Mouse (Mus musculus): ENCODE measurements around the gene Prtg.

Prtg gene

GRCm38 (mm10) chr9:72902611-72903010, 95.9 kb downstream of the Prtg start:
- CTCF ChIA-PET, result no interaction called here

- CTCF ChIA-PET, result interaction anchor here (0.5 kb wide), 1 partner anchor 33 kb away, joined by 3 read pairs; no protein-coding TSS in a partner anchor
These were observed 100.0 kb downstream of the Prtg start for GRCm38 (mm10) chr9:72906693-72907103.

- CTCF ChIA-PET, result no interaction called here
These were observed 104.7 kb downstream of the Prtg start for GRCm38 (mm10) chr9:72911381-72911780.

- CTCF ChIA-PET, result no interaction called here
These were observed 106.9 kb downstream of the Prtg start for GRCm38 (mm10) chr9:72913551-72913950.

- CTCF ChIA-PET, result no interaction called here
These were observed 109.1 kb downstream of the Prtg start for GRCm38 (mm10) chr9:72915728-72916127.

- CTCF ChIA-PET, result no interaction called here
These were observed 116.4 kb downstream of the Prtg start for GRCm38 (mm10) chr9:72923068-72923467.

GRCm38 (mm10) chr9:72925021-72925934, 118.6 kb downstream of the Prtg start, which contains the start of gene Pygo1:
Pygo1 (plus strand) TSS chr9:72925645.
- CTCF ChIA-PET, result no interaction called here

- CTCF ChIA-PET, result no interaction called here
These were observed 119.2 kb downstream of the Prtg start for GRCm38 (mm10) chr9:72925935-72926258.

- CTCF ChIA-PET, result no interaction called here
These were observed 124.6 kb downstream of the Prtg start for GRCm38 (mm10) chr9:72931166-72931790.

- CTCF ChIA-PET, result interaction anchor here (0.6 kb wide), 1 partner anchor 80 kb away, joined by 3 read pairs; no protein-coding TSS in a partner anchor
These were observed 128.6 kb downstream of the Prtg start for GRCm38 (mm10) chr9:72935309-72935708.

GRCm38 (mm10) chr9:72936301-72936700, 129.6 kb downstream of the Prtg start:
- CTCF ChIA-PET, result no interaction called here

- CTCF ChIA-PET, result no interaction called here
These were observed 136.8 kb downstream of the Prtg start for GRCm38 (mm10) chr9:72943424-72943823.

GRCm38 (mm10) chr9:72944286-72944685, 137.6 kb downstream of the Prtg start:
- CTCF ChIA-PET, result interaction anchor here (0.6 kb wide), 1 partner anchor 12 kb away, joined by 3 read pairs; no protein-coding TSS in a partner anchor

GRCm38 (mm10) chr9:72947010-72947409, 140.3 kb downstream of the Prtg start:
- CTCF ChIA-PET, result no interaction called here

- CTCF ChIA-PET, result no interaction called here
These were observed 142.9 kb downstream of the Prtg start for GRCm38 (mm10) chr9:72949572-72949971.

- CTCF ChIA-PET, result no interaction called here
These were observed 148.1 kb downstream of the Prtg start for GRCm38 (mm10) chr9:72954746-72955145.

GRCm38 (mm10) chr9:72955546-72955945, 148.9 kb downstream of the Prtg start:
- CTCF ChIA-PET, result no interaction called here

- CTCF ChIA-PET, result interaction anchor here (0.6 to 1.2 kb wide), 3 partner anchors 10 to 1479 kb away, joined by 3 read pairs; no protein-coding TSS in a partner anchor
These were observed 152.1 kb downstream of the Prtg start, which contains the start of the genes Dyx1c1 and Gm44503 for GRCm38 (mm10) chr9:72958521-72959450. Dyx1c1 (plus strand) TSS chr9:72958785. Gm44503 (plus strand) TSS chr9:72958852.

GRCm38 (mm10) chr9:72961346-72961745, 154.7 kb downstream of the Prtg start:
- CTCF ChIA-PET, result interaction anchor here (0.9 kb wide), 1 partner anchor 24 kb away, joined by 4 read pairs; the partner anchor contains the start of genes Ccpg1 and Ccpg1os

- CTCF ChIA-PET, result interaction anchor here (0.9 kb wide), 1 partner anchor 23 kb away, joined by 4 read pairs; the partner anchor contains the start of genes Ccpg1 and Ccpg1os
These were observed 155.3 kb downstream of the Prtg start for GRCm38 (mm10) chr9:72961959-72962358.
